Mouse (Mus musculus) embryonic fibroblast, embryonic 13.5 days (primary cell): Measurements from ENCODE around the gene Adm2.

ENCODE experiments used
- CTCF ChIP-seq: IDR thresholded peaks from 2 replicates; pipeline ENCODE4 v1.5.1; 2011; ENCODE audit warnings: mild to moderate bottlenecking, control low read depth, low read length, moderate library complexity, borderline replicate concordance; ENCODE audit not compliant: insufficient read depth
- POLR2A ChIP-seq: IDR thresholded peaks from 2 replicates; pipeline ENCODE4 v1.6.1; 2011; ENCODE audit warnings: low read depth, mild to moderate bottlenecking, control low read depth, low read length, moderate library complexity

GRCm38 (mm10) chr15:89372536-89372935, 50.0 kb downstream of the Adm2 start:
- TF ChIP-seq POLR2A: no peak
- TF ChIP-seq CTCF: no peak
